Mouse (Mus musculus) cortical plate, adult 2 months (tissue): ENCODE results near the gene Ubqln5. TPM values are rescaled to one million over a fixed set of nuclear protein-coding genes. Genes with fewer than 3 reads are reported as not detected.

Experiments used
- H3K27ac ChIP-seq: fragments of 200-500 bp; 2 replicates; pipeline ENCODE4 v1.5.1; 2012; ENCODE audit warnings: low read length, control low read depth, inconsistent platforms; ENCODE audit not compliant: insufficient read depth
- H3K4me1 ChIP-seq: fragments of 200-500 bp; 2 replicates; pipeline ENCODE4 v1.6.1; 2011; ENCODE audit warnings: low read length; ENCODE audit not compliant: control insufficient read depth, insufficient read depth
- H3K4me3 ChIP-seq: fragments of 200-500 bp; 2 replicates; pipeline ENCODE4 v1.5.1; 2011; ENCODE audit warnings: mild to moderate bottlenecking, low read length, control low read depth; ENCODE audit not compliant: insufficient read depth
- CTCF ChIP-seq: fragments of 200-500 bp; IDR thresholded peaks from 2 replicates; pipeline ENCODE4 v1.5.1; 2011; ENCODE audit warnings: mild to moderate bottlenecking, control low read depth, low read length; ENCODE audit not compliant: insufficient read depth; ENCODE audit errors: extremely low read depth
- POLR2A ChIP-seq: fragments of 200-500 bp; IDR thresholded peaks from 2 replicates; pipeline ENCODE4 v1.6.1; 2011; ENCODE audit warnings: mild to moderate bottlenecking, low read length, control low read depth; ENCODE audit not compliant: insufficient read depth; ENCODE audit errors: extremely low read depth
- polyA plus RNA-seq: library from polyadenylated mRNA; depleted of rRNA; stranded (reverse); fragments of >200 nt; gene quantifications from 2 replicates; pipeline ENCODE4 v1.2.3, GENCODE M21; 2012; rRNA removed

The Ubqln5 gene
- polyA plus RNA-seq, 1 experiment, result not detected

- Histone ChIP-seq H3K4me1 (no peaks in the 10 kb centered on the region), H3K27ac (no peak overlapping the region), H3K4me3 (no peak overlapping the region)
- TF ChIP-seq CTCF, result no peak
- TF ChIP-seq POLR2A, result no peak
Measured at GRCm38 (mm10) chr7:104103913-104104756, 25.5 kb downstream of the Ubqln5 start.

- no peak within 1 kb of the TSS for H3K27ac ChIP-seq
- TF ChIP-seq CTCF, result no peak
- TF ChIP-seq POLR2A, result no peak
- H3K4me3 ChIP-seq, result no peak within 1 kb of the TSS
- no peaks in the 10 kb centered on the region for H3K4me1 ChIP-seq
Measured at GRCm38 (mm10) chr7:104085365-104085764, 44.3 kb downstream of the Ubqln5 start, which contains the start of gene Olfr645. Gene Olfr645, minus strand, starts transcription at chr7:104085465.

Other genes starting within 250 kb of the Ubqln5 start
- gene Olfr66, start 243.6 kb downstream of the Ubqln5 start, polyA plus RNA-seq, result not detected in 2 replicates
- not detected in 2 replicates for gene Olfr64, start 235.3 kb downstream of the Ubqln5 start, polyA plus RNA-seq
- not detected in 2 replicates for gene Olfr65, start 226.3 kb downstream of the Ubqln5 start, polyA plus RNA-seq
- gene Olfr631, start 201.0 kb downstream of the Ubqln5 start, polyA plus RNA-seq, result not detected in 2 replicates
- not detected in 2 replicates for gene Olfr632, start 195.5 kb downstream of the Ubqln5 start, polyA plus RNA-seq
- gene Olfr633, start 185.4 kb downstream of the Ubqln5 start, polyA plus RNA-seq, result not detected in 2 replicates
- gene Olfr635, start 158.7 kb downstream of the Ubqln5 start, polyA plus RNA-seq, result not detected in 2 replicates
- not detected in 2 replicates for gene Olfr638, start 131.1 kb downstream of the Ubqln5 start, polyA plus RNA-seq
- gene Olfr639, start 112.5 kb downstream of the Ubqln5 start, polyA plus RNA-seq, result not detected in 2 replicates
- not detected in 2 replicates for gene Olfr640, start 104.3 kb downstream of the Ubqln5 start, polyA plus RNA-seq
- gene Olfr641, start 94.4 kb downstream of the Ubqln5 start, polyA plus RNA-seq, result not detected in 2 replicates
- not detected in 2 replicates for gene Olfr642, start 77.2 kb downstream of the Ubqln5 start, polyA plus RNA-seq
- not detected in 2 replicates for gene 4930516K23Rik, start 68.4 kb downstream of the Ubqln5 start, polyA plus RNA-seq
- gene Olfr644, start 58.0 kb downstream of the Ubqln5 start, polyA plus RNA-seq, result not detected in 2 replicates
- gene Olfr645, start 44.4 kb downstream of the Ubqln5 start, polyA plus RNA-seq, result not detected in 2 replicates
- gene Olfr646, start 25.0 kb downstream of the Ubqln5 start, polyA plus RNA-seq, result not detected in 2 replicates
- not detected in 2 replicates for gene Olfr643, start 7.6 kb upstream of the Ubqln5 start, polyA plus RNA-seq
- gene Ubqln3, start 13.5 kb upstream of the Ubqln5 start, polyA plus RNA-seq, result not detected in 2 replicates
- not detected in 2 replicates for gene Ubqlnl, start 20.7 kb upstream of the Ubqln5 start, polyA plus RNA-seq
- gene Olfm5, start 35.0 kb upstream of the Ubqln5 start, polyA plus RNA-seq, result 0.04 TPM in 1 of 2 replicates, not detected in the other
- 0.15 and 0.19 TPM in 2 replicates for gene Olfr648, start 53.6 kb upstream of the Ubqln5 start, polyA plus RNA-seq
- gene Olfr649, start 66.2 kb upstream of the Ubqln5 start, polyA plus RNA-seq, result not detected in 2 replicates
- gene Trim6, start 89.0 kb upstream of the Ubqln5 start, polyA plus RNA-seq, result 0.38 and 0.57 TPM in 2 replicates
- 2.8 and 3.4 TPM in 2 replicates for gene Trim34a, start 114.6 kb upstream of the Ubqln5 start, polyA plus RNA-seq
- 0.42 and 0.47 TPM in 2 replicates for gene Trim5, start 158.3 kb upstream of the Ubqln5 start, polyA plus RNA-seq
- gene Trim12a, start 185.6 kb upstream of the Ubqln5 start, polyA plus RNA-seq, result 4.7 and 4.9 TPM in 2 replicates
- 0.06 and 0.08 TPM in 2 replicates for gene Trim34b, start 199.6 kb upstream of the Ubqln5 start, polyA plus RNA-seq
- gene Trim12c, start 223.5 kb upstream of the Ubqln5 start, polyA plus RNA-seq, result 1.5 and 1.6 TPM in 2 replicates
- 0.10 and 0.17 TPM in 2 replicates for gene Trim30b, start 240.1 kb upstream of the Ubqln5 start, polyA plus RNA-seq